Mouse (Mus musculus) cerebellum, adult 11 months (tissue): Measurements from ENCODE around the gene Slc35e3.

Experiments used
- DNase-seq: peaks from one replicate; pipeline ENCODE4 v3.0.0; 2022

The Slc35e3 gene

GRCm38 (mm10) chr10:117695605-117696004 is 50.6 kb downstream of the Slc35e3 start:
- DNase-seq = no peak

GRCm38 (mm10) chr10:117695027-117695426 is 51.1 kb downstream of the Slc35e3 start:
- DNase-seq = no peak

GRCm38 (mm10) chr10:117694255-117694953 is 51.8 kb downstream of the Slc35e3 start:
- no peak for DNase-seq

DNA sequence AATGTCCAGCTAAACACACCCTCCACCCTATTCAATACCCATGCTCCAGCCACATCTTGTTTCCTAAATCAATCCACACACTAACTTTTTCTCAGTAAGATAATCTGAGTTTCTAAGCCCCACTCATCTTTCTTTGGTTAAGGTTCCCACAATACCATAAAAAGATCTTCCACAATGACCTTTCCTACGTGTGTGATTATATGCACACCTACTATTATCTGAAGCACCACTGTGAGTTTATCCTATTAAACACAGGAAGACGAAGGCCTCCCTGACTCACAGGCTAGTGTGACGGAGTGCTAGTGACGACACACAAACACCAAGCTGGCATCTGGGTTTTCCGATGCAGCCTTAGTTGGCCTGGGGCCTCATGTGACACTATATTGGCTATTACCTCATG is 53.2 kb downstream of the Slc35e3 start:
- no peak for DNase-seq

- DNase-seq = no peak
These were observed 54.0 kb downstream of the Slc35e3 start for GRCm38 (mm10) chr10:117692173-117692572.

DNA sequence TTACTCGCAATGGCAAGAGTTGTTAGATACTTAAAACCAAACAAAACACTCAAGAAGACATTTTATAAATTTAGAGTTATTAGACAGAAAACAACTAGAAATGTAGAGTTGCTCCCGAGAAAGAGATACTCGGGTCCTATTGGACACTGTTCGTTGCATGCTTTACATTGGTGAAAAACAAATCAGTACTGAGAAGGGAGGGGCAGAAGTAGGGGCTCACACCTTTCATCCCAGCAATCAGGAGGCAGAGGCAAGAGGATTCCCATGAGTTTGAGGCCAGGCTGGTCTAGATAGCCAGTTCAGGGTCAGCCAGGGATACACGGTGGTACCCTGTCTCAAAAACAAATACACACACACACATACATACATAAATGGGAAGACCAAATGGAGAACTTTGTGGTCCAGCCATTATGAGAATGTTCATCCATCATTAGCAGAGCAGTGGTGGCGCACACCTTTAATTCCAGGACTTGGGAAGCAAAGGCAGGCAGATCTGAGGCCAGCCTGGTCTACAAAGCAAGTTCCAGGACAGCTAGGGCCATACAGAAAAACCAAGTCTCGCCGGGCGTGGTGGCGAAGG is 54.7 kb downstream of the Slc35e3 start:
- DNase-seq = no peak

GRCm38 (mm10) chr10:117690770-117691296 is 55.3 kb downstream of the Slc35e3 start:
- DNase-seq = no peak

DNA sequence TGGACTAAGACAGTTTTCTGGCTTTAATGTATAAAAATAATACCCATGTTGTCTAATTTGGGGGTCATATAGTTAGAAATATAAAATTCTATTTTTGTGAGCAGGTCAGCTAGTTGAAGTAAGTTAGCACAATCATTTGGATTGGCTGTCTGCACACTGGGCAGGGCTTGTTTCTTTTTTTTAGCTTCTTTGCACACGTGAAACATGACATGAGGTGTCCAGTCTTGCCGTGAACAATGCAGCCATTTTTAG is 56.1 kb downstream of the Slc35e3 start:
- no peak for DNase-seq

DNA sequence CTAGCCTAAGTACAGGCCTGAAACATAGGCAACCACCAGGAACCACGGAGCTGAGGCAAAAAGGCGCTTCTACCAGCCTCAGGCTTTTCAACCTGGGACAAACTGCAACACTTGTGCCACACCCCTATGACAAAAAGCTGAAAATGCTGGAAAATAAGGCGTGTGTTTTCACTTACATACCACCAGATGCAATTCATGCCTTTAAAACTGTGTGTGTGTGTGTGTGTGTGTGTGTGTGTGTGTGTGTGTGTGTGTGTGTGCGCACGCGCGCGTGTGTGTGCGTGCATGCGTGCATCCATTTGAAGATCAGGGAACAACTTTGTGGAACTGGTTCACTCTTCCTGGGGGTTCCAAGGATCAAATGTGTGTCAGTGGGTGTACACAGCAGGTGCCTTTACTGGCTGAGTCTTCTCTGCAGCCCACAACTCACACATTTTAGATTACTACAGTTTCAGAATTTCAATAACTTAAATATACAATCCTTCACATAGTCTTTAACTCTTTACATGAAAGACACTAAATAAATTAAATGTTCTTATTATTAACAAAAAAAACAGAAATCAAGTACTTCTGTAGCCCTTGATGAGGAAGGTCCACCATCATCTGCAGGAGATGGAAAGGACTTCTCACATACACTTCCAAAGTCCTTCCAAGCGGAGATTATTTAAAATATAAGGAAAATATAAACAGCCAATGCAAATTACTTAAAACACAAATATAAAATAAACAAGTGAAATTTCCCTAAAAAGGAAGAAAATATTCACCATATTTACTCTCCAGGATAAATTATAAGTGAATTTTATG is 56.7 kb downstream of the Slc35e3 start:
- no peak for DNase-seq

DNA sequence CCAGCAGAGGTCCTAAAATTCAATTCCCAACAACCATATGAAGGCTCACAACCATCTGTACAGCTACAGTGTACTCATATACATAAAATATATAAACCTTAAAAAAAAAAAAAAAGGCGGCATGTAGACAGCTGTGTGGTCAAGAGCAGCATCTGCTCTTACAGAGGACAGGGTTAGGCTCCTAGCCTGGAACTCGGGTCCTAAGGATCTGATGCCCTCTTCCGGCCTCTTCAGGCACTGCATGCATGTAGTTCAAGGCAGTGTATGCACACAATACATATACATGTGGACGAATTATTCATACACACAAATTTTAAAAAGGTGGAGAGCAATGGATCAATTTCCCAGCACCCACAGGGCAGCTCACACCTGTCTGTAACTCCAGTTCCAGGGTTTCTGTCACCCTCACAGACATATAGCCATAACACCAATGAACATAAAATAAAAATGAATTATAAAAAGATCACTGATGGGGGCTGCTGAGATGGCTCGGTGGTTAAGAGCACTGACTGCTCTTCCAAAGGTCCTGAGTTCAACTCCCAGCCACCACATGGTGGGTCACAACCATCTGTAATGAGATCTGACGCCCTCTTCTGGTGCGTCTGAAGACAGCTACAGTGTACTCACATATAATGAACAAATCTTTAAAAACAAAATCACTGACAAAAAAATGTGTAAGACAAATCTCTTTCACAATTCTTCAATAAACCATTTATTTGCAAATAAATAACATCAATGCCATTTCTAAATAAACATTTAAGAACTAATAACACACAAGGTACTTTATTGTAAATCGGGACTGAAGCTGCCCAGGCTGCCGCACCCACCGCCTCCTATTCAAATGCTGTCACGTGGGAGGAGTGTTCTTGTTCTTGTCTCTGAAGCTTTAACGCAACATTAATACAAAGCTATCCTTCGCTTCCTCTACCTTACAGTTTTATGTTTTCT is 57.7 kb downstream of the Slc35e3 start:
- no peak for DNase-seq

- DNase-seq = no peak
These were observed 58.6 kb downstream of the Slc35e3 start for GRCm38 (mm10) chr10:117687577-117687976.

DNA sequence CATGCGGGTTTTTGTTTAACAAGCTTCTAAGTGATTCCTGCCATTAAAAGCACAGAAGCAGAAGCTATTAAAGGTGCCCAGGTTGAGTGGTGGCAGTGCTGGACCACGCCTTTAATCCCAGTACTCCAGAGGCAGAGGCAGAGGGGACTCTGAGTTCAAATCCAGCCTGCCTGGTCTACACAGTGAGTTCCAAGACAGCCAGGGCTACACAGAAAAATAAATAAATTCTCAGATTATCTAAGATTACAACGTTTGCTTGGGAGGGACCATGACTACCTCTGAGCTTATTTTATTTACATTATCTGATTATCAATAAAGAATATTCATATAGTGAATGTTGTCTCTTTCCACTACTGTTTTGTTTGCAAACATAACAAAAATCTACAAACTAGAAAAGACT is 59.1 kb downstream of the Slc35e3 start:
- DNase-seq = no peak

GRCm38 (mm10) chr10:117685849-117686591 is 60.1 kb downstream of the Slc35e3 start:
- DNase-seq = no peak

DNA sequence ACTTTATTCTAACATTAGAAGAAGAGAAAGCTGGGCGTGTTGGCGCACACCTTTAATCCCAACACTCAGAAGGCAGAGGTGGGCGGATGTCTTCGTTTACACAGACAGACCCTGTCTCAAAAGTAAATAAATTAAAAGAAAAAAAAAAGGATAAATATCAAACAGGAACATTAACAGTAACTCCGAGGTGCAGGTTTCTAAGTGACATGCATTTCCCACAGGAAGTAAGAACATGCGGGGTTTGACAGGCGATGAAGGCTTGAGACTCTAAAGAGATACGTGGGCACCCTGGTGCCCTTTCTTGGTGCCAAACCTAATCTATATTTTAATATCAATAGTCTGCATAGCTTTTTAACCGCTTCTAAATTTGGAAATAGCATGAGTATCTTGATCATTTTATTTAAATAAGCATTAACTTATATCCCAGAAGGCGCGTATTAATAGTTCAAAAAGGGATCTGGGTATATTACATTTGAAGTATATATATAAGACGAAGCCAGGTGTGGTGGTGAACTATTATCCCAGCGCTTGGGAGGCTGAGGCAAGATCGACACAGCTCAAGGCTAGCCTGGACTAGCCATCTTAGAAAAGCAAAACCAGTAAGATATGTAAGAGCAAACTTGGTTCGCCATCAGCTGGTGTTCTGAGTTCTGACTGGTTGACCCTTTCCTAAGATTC is 60.9 kb downstream of the Slc35e3 start:
- no peak for DNase-seq

- no peak for DNase-seq
These were observed 61.6 kb downstream of the Slc35e3 start for GRCm38 (mm10) chr10:117684298-117685170.

GRCm38 (mm10) chr10:117683734-117684037 is 62.5 kb downstream of the Slc35e3 start:
- DNase-seq = no peak
